Mouse (Mus musculus): ENCODE measurements around the gene Kcnh6.
A peak's percentile ranks its signal among the peaks of the same experiment; 100 is the strongest.

The Kcnh6 gene

GRCm38 (mm10) chr11:106061311-106061710 is 53.4 kb downstream of the Kcnh6 start:
- no peak for DNase-seq (ENCODE audit: low spot score in 2 of 2)

- DNase-seq (ENCODE audit: low spot score in 2 of 2), result no peak
Measured at GRCm38 (mm10) chr11:106063756-106064155, 55.8 kb downstream of the Kcnh6 start.

- no peak for DNase-seq (ENCODE audit: low spot score in 2 of 2)
Measured at GRCm38 (mm10) chr11:106065073-106065922, 57.4 kb downstream of the Kcnh6 start.

DNA sequence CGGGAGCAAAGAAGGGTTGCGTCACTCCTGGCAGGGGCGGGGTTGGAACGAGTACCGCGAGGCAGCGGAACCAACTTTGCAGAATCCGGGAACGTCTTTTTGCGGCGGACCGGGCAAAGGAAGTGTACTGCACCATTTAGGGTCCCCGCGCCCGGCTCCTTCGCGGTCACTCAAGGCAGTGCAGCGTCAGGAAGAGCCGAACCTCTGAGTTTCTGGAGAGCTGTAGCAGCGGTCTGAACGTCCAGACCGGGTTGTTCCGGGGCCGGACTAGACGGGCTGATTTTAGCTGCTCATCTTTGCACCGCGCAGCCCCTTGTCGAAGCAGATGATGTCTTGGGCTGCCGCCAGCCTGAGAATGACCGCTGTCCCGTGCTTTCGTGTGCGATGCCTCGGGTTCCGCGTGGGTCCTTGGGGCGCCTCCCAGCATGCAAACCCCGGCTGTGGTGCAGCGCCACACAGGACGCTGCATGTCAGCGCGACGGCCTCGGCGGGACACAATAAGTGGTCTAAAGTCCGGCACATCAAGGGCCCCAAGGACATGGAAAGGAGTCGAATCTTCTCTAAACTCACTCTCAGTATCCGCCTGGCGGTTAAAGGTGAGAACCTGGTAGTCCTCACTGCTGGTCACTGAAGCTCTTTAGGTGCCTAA is 58.1 kb downstream of the Kcnh6 start, which contains the start of gene Taco1:
TSS of gene Taco1 (plus strand) at position 139 of the 649 bp plus-strand sequence.
- DNase-seq (ENCODE audit: low spot score in 2 of 2), result peak; percentile 87 to 94

DNA sequence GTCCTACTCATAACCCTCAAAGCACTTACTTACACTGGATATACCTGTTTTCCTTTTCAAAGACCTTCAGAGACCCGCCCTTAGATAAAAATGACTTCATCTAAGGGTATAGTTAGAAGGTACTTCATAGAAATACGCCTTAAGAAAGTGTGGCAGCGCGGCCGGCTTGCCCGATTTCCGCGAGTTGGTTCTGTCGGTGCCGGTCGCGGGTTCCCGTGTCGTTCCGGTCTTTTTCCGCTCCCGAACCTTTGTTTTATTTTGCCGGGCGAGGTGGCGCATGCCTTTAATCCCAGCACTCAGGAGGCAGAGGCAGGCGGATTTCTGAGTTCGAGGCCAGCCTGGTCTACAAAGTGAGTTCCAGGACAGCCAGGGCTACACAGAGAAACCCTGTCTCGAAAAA is 58.7 kb downstream of the Kcnh6 start:
- DNase-seq (ENCODE audit: low spot score in 2 of 2), result peak in 1 of 2 experiments; percentile 23

DNA sequence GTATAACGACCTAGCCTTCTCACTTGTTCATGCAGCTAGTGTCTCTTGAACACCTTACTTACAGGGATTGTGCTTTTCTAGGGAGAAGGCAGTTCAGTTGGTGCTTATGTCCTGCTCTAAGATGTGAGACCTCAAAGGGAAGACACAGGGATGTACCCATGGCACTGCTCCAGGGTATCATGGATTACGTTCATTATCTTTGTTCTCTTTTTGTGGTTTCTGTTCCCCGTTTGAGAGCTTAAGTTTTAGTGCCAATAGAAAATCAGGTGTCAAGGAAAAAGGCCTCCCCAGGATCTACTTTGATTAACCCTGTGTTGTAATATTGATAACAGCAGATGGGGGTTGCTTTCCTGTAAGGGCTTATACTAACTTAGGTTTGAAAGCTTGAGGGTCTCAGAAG is 65.8 kb downstream of the Kcnh6 start:
- no peak for DNase-seq (ENCODE audit: low spot score in 2 of 2)

DNA sequence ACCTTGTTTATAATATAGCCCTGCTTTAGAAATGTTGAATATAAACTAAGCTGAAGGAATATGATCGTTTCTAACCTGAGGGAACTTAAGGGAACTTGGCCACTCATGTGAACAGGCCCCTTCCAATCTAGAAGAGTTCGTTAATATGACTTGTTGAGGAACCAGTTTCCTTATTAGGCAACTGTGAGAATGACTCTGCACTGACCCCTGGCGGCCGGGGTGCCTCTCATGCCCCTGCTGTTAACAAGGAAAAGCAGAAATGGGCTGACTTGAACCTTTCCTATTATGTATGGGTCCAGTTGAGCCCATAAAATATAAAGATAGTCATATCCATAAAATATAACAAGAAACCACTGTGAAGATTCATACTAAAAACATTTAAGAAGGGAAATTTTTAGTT is 68.4 kb downstream of the Kcnh6 start:
- peak in 1 of 2 experiments; percentile 30 for DNase-seq (ENCODE audit: low spot score in 2 of 2)
